Mouse (Mus musculus) hindbrain, embryonic 15.5 days (tissue): Measurements from ENCODE around the gene Zfp36. TPM values are rescaled to one million over a fixed set of nuclear protein-coding genes. Genes with fewer than 3 reads are reported as not detected.

ENCODE experiments used
- ATAC-seq: fragments of 200-750 bp; cut with Nextera tagmentation; 2 replicates; pipeline ENCODE4 v1.8.0; 2017; ENCODE audit warnings: low read depth, moderate number of reproducible peaks, moderate TSS enrichment; ENCODE audit not compliant: low FRiP score
- H3K27ac ChIP-seq: fragments of 300-500 bp; sonication (generic); replicated peaks from 2 replicates; pipeline ENCODE4 v1.5.1; 2015; ENCODE audit warnings: mild to moderate bottlenecking, inconsistent platforms
- H3K27me3 ChIP-seq: fragments of 300-500 bp; sonication (generic); 2 replicates; pipeline ENCODE4 v1.6.1; 2015; ENCODE audit warnings: control low read depth, inconsistent platforms
- H3K36me3 ChIP-seq: fragments of 300-500 bp; sonication (generic); 2 replicates; pipeline ENCODE4 v1.6.1; 2015; ENCODE audit warnings: control low read depth, inconsistent platforms
- H3K4me1 ChIP-seq: fragments of 300-500 bp; sonication (generic); replicated peaks from 2 replicates; pipeline ENCODE4 v1.6.1; 2015; ENCODE audit warnings: control low read depth, inconsistent platforms
- H3K4me2 ChIP-seq: fragments of 300-500 bp; sonication (generic); 2 replicates; pipeline ENCODE4 v1.6.1; 2015; ENCODE audit warnings: moderate library complexity, mild to moderate bottlenecking, inconsistent platforms
- H3K4me3 ChIP-seq: fragments of 300-500 bp; sonication (generic); 2 replicates; pipeline ENCODE4 v1.5.1; 2015; ENCODE audit warnings: mild to moderate bottlenecking, inconsistent platforms
- H3K9ac ChIP-seq: fragments of 300-500 bp; sonication (generic); 2 replicates; pipeline ENCODE4 v1.6.1; 2015; ENCODE audit warnings: inconsistent platforms
- H3K9me3 ChIP-seq: fragments of 300-500 bp; sonication (generic); 2 replicates; pipeline ENCODE4 v1.6.1; 2016; ENCODE audit warnings: control low read depth, inconsistent platforms
- WGBS: fragments of 180-500 bp; shearing (Covaris S2); methylation state at CpG from one replicate; pipeline ENCODE4 v1.1.7; 2015; 5-methylcytosine and 5-hydroxymethylcytosine counted together
- polyA plus RNA-seq: library from polyadenylated mRNA; unstranded; fragments of >200 nt; fragmentation: Nextera tagmentation; extraction: Ambion mirVana; gene quantifications from 2 replicates; pipeline ENCODE4 v1.2.1, GENCODE M21; 2015

Gene Zfp36
- polyA plus RNA-seq, 1 experiment from 2014 or later = 4.4 TPM

- H3K4me2 ChIP-seq = no peak overlapping the region
- H3K27ac ChIP-seq = peak overlapping the region; percentile 92; the same call in 1 of the 2 replicates
- no peaks in the 10 kb centered on the region for H3K36me3 ChIP-seq
- no peak for ATAC-seq
- no peaks in the 10 kb centered on the region for H3K27me3 ChIP-seq
- H3K4me1 ChIP-seq = peaks cover 56% of the 10 kb centered on the region
- no peak overlapping the region for H3K4me3 ChIP-seq
- no peak overlapping the region for H3K9ac ChIP-seq
- WGBS = 89% methylated on average over 7 of the region's 7 CpGs
- H3K9me3 ChIP-seq = no peaks in the 10 kb centered on the region
Measured at GRCm38 (mm10) chr7:28373891-28374495, 6.1 kb downstream of the Zfp36 start.

GRCm38 (mm10) chr7:28373131-28373581 is 6.9 kb downstream of the Zfp36 start:
- Histone ChIP-seq H3K4me2 (peak overlapping the region; percentile 91), H3K9me3 (no peaks in the 10 kb centered on the region), H3K4me1 (peaks cover 51% of the 10 kb centered on the region), H3K27ac (peak overlapping the region; percentile 92), H3K27me3 (no peaks in the 10 kb centered on the region), H3K36me3 (no peaks in the 10 kb centered on the region), H3K4me3 (peak overlapping the region; percentile 83), H3K9ac (0 out of 2 replicates have a peak overlapping the region, but pooled peaks have one; percentile 75)
- peak; percentile 27 for ATAC-seq
- 1% methylated on average over 9 of the region's 9 CpGs for WGBS

DNA sequence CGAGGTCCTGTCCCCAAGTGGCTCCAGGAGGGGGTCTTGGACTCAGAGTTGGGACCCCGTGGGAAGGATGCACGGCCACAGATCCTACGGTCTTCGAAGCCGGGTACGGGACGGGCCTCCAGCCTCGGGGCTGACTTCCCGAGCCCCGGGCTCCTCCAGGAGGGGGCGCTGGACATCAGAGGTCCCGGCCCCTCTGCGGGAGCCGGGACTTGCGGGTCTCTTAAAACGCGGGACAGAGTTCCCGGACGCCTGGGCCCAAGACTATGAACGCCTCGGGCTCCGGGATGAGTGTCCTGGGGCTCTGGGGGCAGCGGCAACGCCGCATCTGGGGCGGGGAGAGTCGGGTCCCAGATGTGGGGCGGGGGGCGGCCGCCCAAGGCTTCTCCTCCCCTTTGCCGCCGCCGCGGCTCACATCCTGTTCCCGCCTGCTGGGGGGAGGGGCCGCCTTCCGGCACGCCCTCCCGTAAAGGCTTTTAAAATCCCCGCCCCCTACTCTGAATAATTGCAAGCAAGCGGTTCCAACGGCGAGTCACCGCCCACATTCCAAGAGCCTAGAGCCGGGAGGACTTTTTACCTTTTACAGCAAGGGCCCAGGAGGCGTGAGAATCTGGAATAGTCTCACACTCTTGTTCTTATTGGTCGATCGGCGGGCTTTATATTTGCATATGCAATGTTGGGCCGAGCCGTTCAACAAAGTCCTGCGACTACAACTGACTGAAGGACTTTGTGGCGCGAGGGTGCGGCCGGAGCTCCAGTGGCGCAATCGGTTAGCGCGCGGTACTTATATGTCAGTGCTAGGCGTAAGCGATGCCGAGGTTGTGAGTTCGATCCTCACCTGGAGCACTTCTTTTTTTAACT is 7.6 kb downstream of the Zfp36 start, which contains the start of gene Plekhg2:
Plekhg2 (minus strand) TSS at position 349 of the 858 bp plus-strand sequence.
- H3K36me3 ChIP-seq = 0 out of 2 replicates have a peak, but pooled peaks cover 3% of the 10 kb centered on the region
- peak within 1 kb of the TSS; percentile 83 for H3K4me3 ChIP-seq
- no peaks in the 10 kb centered on the region for H3K9me3 ChIP-seq
- H3K4me1 ChIP-seq = peaks cover 45% of the 10 kb centered on the region
- peak within 1 kb of the TSS; percentile 75 for H3K9ac ChIP-seq
- no peaks in the 10 kb centered on the region for H3K27me3 ChIP-seq
- peak within 1 kb of the TSS; percentile 91 for H3K4me2 ChIP-seq
- under 1% methylated on average over 62 of the region's 66 CpGs for WGBS
- H3K27ac ChIP-seq = peak within 1 kb of the TSS; percentile 92
- peak; percentile 87 for ATAC-seq

DNA sequence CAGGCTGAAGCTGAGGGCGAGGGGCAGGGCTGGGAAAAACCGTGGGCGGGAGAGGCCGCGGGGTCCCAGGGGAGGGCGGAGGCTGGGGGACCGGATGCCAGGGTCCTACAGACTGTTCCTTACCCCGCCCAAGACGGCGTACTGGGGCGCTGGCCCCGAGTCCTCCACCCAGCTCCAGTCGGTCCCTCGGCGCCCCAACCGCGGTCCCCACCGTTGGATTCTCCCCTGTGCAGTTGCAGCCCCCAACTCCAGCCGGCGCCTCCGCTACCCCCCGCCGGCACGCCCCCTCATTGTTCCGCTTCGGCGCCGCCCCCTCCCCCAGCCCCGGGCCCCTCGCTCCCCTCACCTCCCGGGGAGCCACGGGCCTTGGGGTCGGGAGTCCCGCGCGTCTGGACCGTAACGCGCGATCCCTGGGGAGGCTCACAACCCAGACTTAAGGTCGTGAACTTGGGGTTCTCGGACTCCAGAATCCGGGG is 8.5 kb downstream of the Zfp36 start:
- Histone ChIP-seq H3K4me1 (peaks cover 36% of the 10 kb centered on the region), H3K4me3 (peak overlapping the region; percentile 83), H3K36me3 (0 out of 2 replicates have a peak, but pooled peaks cover 3% of the 10 kb centered on the region), H3K9me3 (no peaks in the 10 kb centered on the region), H3K27me3 (no peaks in the 10 kb centered on the region), H3K9ac (peak overlapping the region; percentile 75), H3K4me2 (peak overlapping the region; percentile 91), H3K27ac (peak overlapping the region; percentile 92)
- ATAC-seq = no peak
- 1% methylated on average over 35 of the region's 43 CpGs for WGBS

DNA sequence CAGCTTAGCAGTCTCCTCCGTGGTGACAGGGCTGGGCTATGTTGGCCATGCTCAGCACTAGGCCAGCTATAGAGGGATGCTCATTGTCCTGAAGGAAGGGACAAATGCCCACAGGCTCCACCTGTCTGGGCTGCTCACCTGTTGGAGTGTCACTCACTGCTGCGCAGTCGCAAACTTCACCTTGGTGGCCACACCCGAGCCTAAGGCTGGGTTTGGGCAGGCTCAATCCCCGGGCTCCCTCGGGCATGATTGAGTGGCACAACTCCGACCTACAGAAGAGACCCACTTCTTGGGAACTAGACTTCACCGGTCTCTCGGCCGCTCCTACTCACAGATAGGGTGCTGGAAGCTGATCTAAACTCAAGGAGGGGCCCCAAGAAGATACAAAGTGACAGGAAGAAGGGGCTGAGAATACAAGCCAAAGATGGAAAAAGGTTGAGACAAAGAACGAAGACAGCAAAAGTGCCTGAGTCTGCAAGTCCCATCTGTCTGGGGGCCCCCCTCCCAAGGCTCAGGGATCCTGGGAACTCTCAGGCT is 9.0 kb downstream of the Zfp36 start:
- ATAC-seq = no peak
- no peaks in the 10 kb centered on the region for H3K27me3 ChIP-seq
- peak overlapping the region; percentile 83 for H3K4me3 ChIP-seq
- H3K36me3 ChIP-seq = 0 out of 2 replicates have a peak, but pooled peaks cover 3% of the 10 kb centered on the region
- peak overlapping the region; percentile 92 for H3K27ac ChIP-seq
- WGBS = 8% methylated on average over 11 of the region's 11 CpGs
- H3K4me1 ChIP-seq = peaks cover 31% of the 10 kb centered on the region
- no peaks in the 10 kb centered on the region for H3K9me3 ChIP-seq
- H3K4me2 ChIP-seq = peak overlapping the region; percentile 91
- H3K9ac ChIP-seq = peak overlapping the region; percentile 75

DNA sequence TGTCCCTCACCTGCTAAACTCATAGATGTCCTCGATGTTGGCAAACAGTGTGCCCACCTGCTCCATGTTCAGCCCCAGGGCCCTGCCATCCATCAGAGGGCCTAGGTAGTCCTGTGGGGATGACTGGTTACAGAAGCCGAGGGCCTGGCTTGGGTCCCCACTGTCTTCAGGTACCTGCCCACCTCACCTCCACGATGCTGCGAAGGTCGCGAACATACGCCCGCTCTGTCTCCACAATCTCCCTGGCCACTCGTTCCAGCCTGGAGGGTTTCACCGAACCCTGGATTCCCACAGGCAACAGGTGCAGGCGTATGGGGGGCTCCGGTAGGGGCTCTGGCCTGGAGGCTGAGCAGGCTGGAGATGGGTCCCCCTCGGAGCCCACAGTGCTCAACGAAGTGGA is 10.0 kb downstream of the Zfp36 start:
- ATAC-seq = no peak
- 93% methylated on average over 14 of the region's 14 CpGs for WGBS
- Histone ChIP-seq H3K4me1 (peaks cover 22% of the 10 kb centered on the region), H3K27ac (no peak overlapping the region), H3K27me3 (no peaks in the 10 kb centered on the region), H3K4me2 (peak overlapping the region; percentile 91), H3K9ac (no peak overlapping the region), H3K9me3 (no peaks in the 10 kb centered on the region), H3K36me3 (0 out of 2 replicates have a peak, but pooled peaks cover 3% of the 10 kb centered on the region), H3K4me3 (peak overlapping the region; percentile 83; the same call in 1 of the 2 replicates)

DNA sequence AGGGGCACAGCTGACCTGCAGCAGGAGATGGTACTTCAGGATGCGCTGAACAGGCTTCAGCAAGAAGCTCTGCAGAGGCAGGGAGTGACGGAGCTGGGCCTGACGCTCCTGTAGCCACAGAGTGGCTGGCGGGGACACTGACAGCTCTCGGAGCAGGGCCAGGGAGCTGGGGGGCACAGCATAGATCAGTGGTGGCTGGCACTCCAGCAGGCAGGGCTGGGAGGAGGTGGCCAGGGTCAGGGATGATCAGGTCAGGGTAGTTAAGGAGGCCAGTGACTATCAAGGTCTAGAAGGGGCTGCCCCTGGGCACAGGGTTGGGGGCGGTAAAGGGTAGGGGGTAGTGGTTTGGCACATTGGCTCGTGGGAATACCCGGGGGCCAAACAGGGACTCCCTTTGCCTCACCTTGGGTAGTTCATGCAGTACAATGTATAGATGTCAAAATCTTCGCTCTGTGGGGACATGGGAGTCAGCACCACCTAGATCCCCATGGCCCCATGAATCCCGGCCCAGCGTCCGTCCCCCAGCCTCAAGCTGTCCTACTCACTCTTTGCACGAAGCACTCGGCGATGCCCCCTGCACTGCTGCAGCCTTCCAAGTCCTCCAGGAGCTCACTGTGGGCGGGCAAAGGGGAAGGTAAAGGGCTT is 11.7 kb downstream of the Zfp36 start:
- no peak for ATAC-seq
- H3K27ac ChIP-seq = no peak overlapping the region
- H3K4me2 ChIP-seq = no peak overlapping the region
- no peak overlapping the region for H3K4me3 ChIP-seq
- H3K9ac ChIP-seq = no peak overlapping the region
- H3K36me3 ChIP-seq = 0 out of 2 replicates have a peak, but pooled peaks cover 3% of the 10 kb centered on the region
- no peaks in the 10 kb centered on the region for H3K27me3 ChIP-seq
- WGBS = 91% methylated on average over 16 of the region's 16 CpGs
- no peaks in the 10 kb centered on the region for H3K9me3 ChIP-seq
- H3K4me1 ChIP-seq = peaks cover 21% of the 10 kb centered on the region

- Histone ChIP-seq H3K4me1 (peaks cover 21% of the 10 kb centered on the region), H3K36me3 (0 out of 2 replicates have a peak, but pooled peaks cover 5% of the 10 kb centered on the region), H3K27me3 (no peaks in the 10 kb centered on the region), H3K9ac (no peak overlapping the region), H3K4me2 (no peak overlapping the region), H3K4me3 (no peak overlapping the region), H3K27ac (no peak overlapping the region), H3K9me3 (no peaks in the 10 kb centered on the region)
- WGBS = 89% methylated on average over 16 of the region's 16 CpGs
- no peak for ATAC-seq
Measured at GRCm38 (mm10) chr7:28367663-28368275, 12.3 kb downstream of the Zfp36 start.

- H3K9me3 ChIP-seq = no peaks in the 10 kb centered on the region
- peaks cover 7% of the 10 kb centered on the region; the same call in 1 of the 2 replicates for H3K4me1 ChIP-seq
- no peak for ATAC-seq
- H3K9ac ChIP-seq = no peak overlapping the region
- peaks cover 9% of the 10 kb centered on the region; the same call in 1 of the 2 replicates for H3K36me3 ChIP-seq
- WGBS = 86% methylated on average over 16 of the region's 16 CpGs
- H3K4me3 ChIP-seq = no peak overlapping the region
- H3K27ac ChIP-seq = no peak overlapping the region
- H3K27me3 ChIP-seq = no peaks in the 10 kb centered on the region
- no peak overlapping the region for H3K4me2 ChIP-seq
Measured at GRCm38 (mm10) chr7:28362441-28363060, 17.5 kb downstream of the Zfp36 start.

DNA sequence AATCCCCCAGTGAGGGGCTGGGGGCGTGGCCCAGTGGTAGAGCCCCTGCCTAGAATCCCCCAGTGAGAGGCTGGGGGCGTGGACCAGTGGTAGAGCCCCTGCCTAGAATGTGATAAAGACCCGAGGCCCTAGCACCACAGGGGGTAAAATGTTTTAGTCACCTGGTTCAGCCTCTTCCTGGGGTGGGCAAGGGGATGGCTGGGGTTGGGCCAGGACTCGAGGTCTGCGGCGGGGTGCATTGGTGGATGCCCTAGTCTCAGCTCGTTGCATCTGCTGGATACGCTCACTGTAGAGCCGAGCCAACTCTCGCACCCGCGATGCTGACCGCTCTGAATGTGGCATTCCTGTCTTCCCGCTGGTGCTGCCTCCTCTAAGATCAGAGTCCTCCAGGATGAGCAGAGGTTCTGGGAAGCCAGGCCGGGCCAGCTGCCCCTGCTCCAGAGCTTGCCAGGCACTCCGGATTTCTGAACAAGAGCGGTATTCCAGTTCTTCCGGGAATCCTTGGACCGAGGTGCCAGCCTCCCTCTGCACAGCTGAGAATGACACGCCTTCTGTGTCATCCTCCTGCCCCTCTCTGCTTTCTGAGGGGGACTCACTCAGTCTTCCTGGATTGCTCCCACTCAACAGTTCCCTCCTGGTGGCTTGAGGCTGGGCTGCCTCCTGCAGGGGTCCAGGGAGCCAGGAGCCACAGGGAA is 18.3 kb downstream of the Zfp36 start:
- H3K4me3 ChIP-seq = no peak overlapping the region
- no peaks in the 10 kb centered on the region for H3K27me3 ChIP-seq
- no peak overlapping the region for H3K9ac ChIP-seq
- no peak for ATAC-seq
- whole genome bisulfite sequencing = 97% methylated on average over 20 of the region's 20 CpGs
- H3K4me1 ChIP-seq = peaks cover 9% of the 10 kb centered on the region; the same call in 1 of the 2 replicates
- H3K27ac ChIP-seq = no peak overlapping the region
- no peaks in the 10 kb centered on the region for H3K9me3 ChIP-seq
- H3K4me2 ChIP-seq = no peak overlapping the region
- peaks cover 9% of the 10 kb centered on the region; the same call in 1 of the 2 replicates for H3K36me3 ChIP-seq
